In the genomic region with DNA sequence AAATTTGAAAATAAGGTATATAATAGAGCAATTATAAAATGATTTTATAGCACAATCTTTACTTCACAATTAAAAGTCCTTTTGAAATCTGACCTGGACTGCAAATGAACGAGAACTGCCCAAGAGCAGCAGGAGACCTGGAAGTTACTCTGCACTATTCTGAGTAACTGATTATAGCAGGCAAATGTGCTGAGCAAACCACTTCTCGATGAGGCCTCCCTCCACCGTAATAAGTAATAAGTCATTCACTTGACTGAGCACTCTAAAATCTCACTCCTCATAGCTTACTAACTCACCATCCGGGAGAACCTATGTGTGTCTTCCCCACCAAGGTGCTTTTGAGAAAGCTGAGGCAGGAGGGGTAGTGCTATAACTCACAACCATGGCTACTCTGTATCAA, we compare ENCODE assay signal across 25 mouse cellular contexts. TPM values are rescaled to one million over a fixed set of nuclear protein-coding genes. Genes with fewer than 3 reads are reported as not detected.
DNase-seq lines count a peak whose midpoint lies in the region; ATAC-seq and TF ChIP-seq lines count a peak whose summit lies in the region.
"Had no signal": no experiment of that assay in that cellular context is flagged by ENCODE, and none has a peak within 500 bp of the region (broad histone marks: within the 10 kb centered on the region; RNA-seq: fewer than 3 reads in every experiment).

No protein-coding gene starts in this region.

- no peaks in the 10 kb centered on the region for H3K36me3 ChIP-seq in lung, postnatal 0 days (ENCODE audit: insufficient read depth, low read length)
- no peaks in the 10 kb centered on the region for H3K36me3 ChIP-seq in kidney, embryonic 16.5 days (ENCODE audit: insufficient read depth, low read length)
- H3K36me3 ChIP-seq in limb, embryonic 10.5 days = no peaks in the 10 kb centered on the region
- H3K36me3 ChIP-seq: forebrain, embryonic 12.5 days; heart, embryonic 10.5 days; heart, embryonic 15.5 days; liver, embryonic 12.5 days; stomach, embryonic 15.5 days had no signal

- DNase-seq in kidney, adult 11 months = peak; percentile 26
- no peak for DNase-seq in kidney, postnatal 10 days
- DNase-seq in lung, postnatal 0 days (ENCODE audit: low spot score) = peak; percentile 28
- no peak for DNase-seq in lung, postnatal 25 days (ENCODE audit: low spot score)
- no peak for DNase-seq in limb, embryonic 10.5 days (ENCODE audit: low spot score)
- DNase-seq in ovary, postnatal 10 days (ENCODE audit: low spot score) = no peak
- DNase-seq: adrenal gland, adult 2 months; cerebellum, adult 2 months; cerebellum, postnatal 14 days; gastrocnemius, postnatal 10 days; liver, postnatal 0 days; midbrain, embryonic 14.5 days; right cerebral cortex, postnatal 25 days had no signal

- 0 out of 2 replicates have a peak overlapping the region, but pooled peaks have one; percentile 9 for H3K4me2 ChIP-seq in lung, postnatal 0 days (replicated peaks; ENCODE audit: low read depth, low read length)
- peak overlapping the region; percentile 28; the same call in 1 of the 2 replicates for H3K4me2 ChIP-seq in kidney, embryonic 16.5 days (replicated peaks; ENCODE audit: low read depth, low read length)
- H3K4me2 ChIP-seq: forebrain, embryonic 12.5 days; heart, embryonic 15.5 days; liver, embryonic 12.5 days; stomach, embryonic 15.5 days had no signal

- no peaks in the 10 kb centered on the region for H3K4me1 ChIP-seq in lung, postnatal 0 days (ENCODE audit: insufficient read depth, low read depth, low read length)
- H3K4me1 ChIP-seq in kidney, embryonic 16.5 days (ENCODE audit: insufficient read depth, low read length) = peaks cover 18% of the 10 kb centered on the region
- H3K4me1 ChIP-seq in limb, embryonic 10.5 days = peaks cover 11% of the 10 kb centered on the region
- H3K4me1 ChIP-seq: forebrain, embryonic 12.5 days; liver, embryonic 12.5 days had no signal

- 34% methylated on average over 4 of the region's 4 CpGs for WGBS in lung, postnatal 0 days
- WGBS in kidney, embryonic 16.5 days = 28% methylated on average over 4 of the region's 4 CpGs
- WGBS in limb, embryonic 10.5 days = 84% methylated on average over 4 of the region's 4 CpGs

- H3K9me3 ChIP-seq in lung, postnatal 0 days (ENCODE audit: low read length) = no peaks in the 10 kb centered on the region
- H3K9me3 ChIP-seq in kidney, embryonic 16.5 days (ENCODE audit: low read length) = no peaks in the 10 kb centered on the region
- H3K9me3 ChIP-seq in limb, embryonic 10.5 days (replicated peaks) = no peaks in the 10 kb centered on the region
- H3K9me3 ChIP-seq: forebrain, embryonic 12.5 days; heart, embryonic 10.5 days; heart, embryonic 15.5 days; liver, embryonic 12.5 days; stomach, embryonic 15.5 days had no signal

- no peak for TF ChIP-seq EP300 in lung, postnatal 0 days (IDR thresholded peaks at IDR 0.05)

- H3K27me3 ChIP-seq in lung, postnatal 0 days (replicated peaks; ENCODE audit: insufficient read depth, low read length) = no peaks in the 10 kb centered on the region
- no peaks in the 10 kb centered on the region for H3K27me3 ChIP-seq in kidney, embryonic 16.5 days (ENCODE audit: insufficient read depth, low read length)
- H3K27me3 ChIP-seq in limb, embryonic 10.5 days (ENCODE audit: low read depth, poor library complexity, severe bottlenecking) = no peaks in the 10 kb centered on the region
- H3K27me3 ChIP-seq: CH12.LX; forebrain, embryonic 12.5 days; heart, embryonic 15.5 days; liver, embryonic 12.5 days; stomach, embryonic 15.5 days had no signal

- ATAC-seq in lung, postnatal 0 days = peak; percentile 20; the same call in 1 of the 2 replicates
- ATAC-seq in kidney, embryonic 16.5 days (ENCODE audit: low FRiP score, low TSS enrichment) = no peak
- ATAC-seq: activated CD4-positive, CD25-positive, alpha-beta regulatory T cell, adult 4 months; hindbrain, embryonic 16.5 days; liver, embryonic 12.5 days; liver, postnatal 0 days had no signal

- no peak overlapping the region for H3K27ac ChIP-seq in lung, postnatal 0 days (ENCODE audit: low read length)
- peak overlapping the region; percentile 62; the same call in 1 of the 2 replicates for H3K27ac ChIP-seq in kidney, embryonic 16.5 days (ENCODE audit: low read length)
- no peak overlapping the region for H3K27ac ChIP-seq in limb, embryonic 10.5 days
- H3K27ac ChIP-seq: forebrain, embryonic 12.5 days; heart, embryonic 10.5 days; heart, embryonic 15.5 days; layer of hippocampus, adult 2 months; liver, embryonic 12.5 days; stomach, embryonic 15.5 days had no signal

- H3K9ac ChIP-seq in lung, postnatal 0 days (replicated peaks; ENCODE audit: low read depth) = no peak overlapping the region
- H3K9ac ChIP-seq in kidney, embryonic 16.5 days (replicated peaks; ENCODE audit: low read length) = no peak overlapping the region
- H3K9ac ChIP-seq: forebrain, embryonic 12.5 days; heart, embryonic 15.5 days; liver, embryonic 12.5 days; liver, postnatal 0 days; stomach, embryonic 15.5 days had no signal

- no peak for TF ChIP-seq CTCF in lung, postnatal 0 days (IDR thresholded peaks at IDR 0.05)

- no peak overlapping the region for H3K4me3 ChIP-seq in lung, postnatal 0 days (ENCODE audit: low read depth, low read length)
- no peak overlapping the region for H3K4me3 ChIP-seq in kidney, embryonic 16.5 days (ENCODE audit: low read length)
- no peak overlapping the region for H3K4me3 ChIP-seq in limb, embryonic 10.5 days
- H3K4me3 ChIP-seq: erythroblast, embryonic 14.5 days; forebrain, embryonic 12.5 days; heart, embryonic 10.5 days; heart, embryonic 15.5 days; layer of hippocampus, adult 2 months; liver, embryonic 12.5 days; stomach, embryonic 15.5 days had no signal

RNA-seq across cellular contexts. Expression of a gene that starts 4.5 kb away (rescaled TPM):
- polyA plus RNA-seq in lung, postnatal 0 days (2015; fragmentation: Nextera tagmentation; extraction: Ambion mirVana) = 106 and 118 TPM in 2 replicates
- polyA plus RNA-seq in kidney, embryonic 16.5 days (2015; fragmentation: Nextera tagmentation; extraction: Ambion mirVana) = 116 and 117 TPM in 2 replicates
- 0.20 and 0.31 TPM in 2 replicates for polyA plus RNA-seq in limb, embryonic 10.5 days (2016; fragmentation: Nextera tagmentation; extraction: Ambion mirVana)
- polyA plus RNA-seq: activated CD4-positive, CD25-positive, alpha-beta regulatory T cell, adult 4 months; C2C12; erythroblast, embryonic 14.5 days had no signal

Comparison
In these comparisons a context has a peak if more than half of its experiments do, and no peak if none do; other contexts are left out.
1. DNase-seq: peak in kidney, adult 11 months (single experiment) and lung, postnatal 0 days (single experiment); none in kidney, postnatal 10 days (single experiment), lung, postnatal 25 days (single experiment), limb, embryonic 10.5 days (single experiment) and ovary, postnatal 10 days (single experiment).
2. RNA of a gene that starts 4.5 kb away (polyA plus RNA-seq): 116 to 117 TPM in kidney, embryonic 16.5 days and 106 to 118 TPM in lung, postnatal 0 days; 0.20 to 0.31 TPM in limb, embryonic 10.5 days; every median in the first group is over 10 times any median in the second.